Mouse (Mus musculus) gastrocnemius, adult 8-10 months (tissue): ENCODE measurements around the gene Iqcm. TPM values are rescaled to one million over a fixed set of nuclear protein-coding genes. Genes with fewer than 3 reads are reported as not detected.
"Not testable (repeated sequence)": the region's sequence is repeated elsewhere in the genome, so short reads cannot be mapped to it uniquely, and the experiment has no call there.

Experiments
- DNase-seq, 2 experiments: peaks; one replicate each; pipeline ENCODE4 v3.0.0; 2022; ENCODE audit warnings: low spot score in 2 of 2
- total RNA-seq, 4 experiments: library from RNA; stranded (reverse); gene quantifications; 2 replicates each; pipeline ENCODE4 v1.2.4; 2022

Iqcm gene
- under 1 TPM in 1 of 4 experiments, not detected in 3; 0.27 TPM for total RNA-seq

DNA sequence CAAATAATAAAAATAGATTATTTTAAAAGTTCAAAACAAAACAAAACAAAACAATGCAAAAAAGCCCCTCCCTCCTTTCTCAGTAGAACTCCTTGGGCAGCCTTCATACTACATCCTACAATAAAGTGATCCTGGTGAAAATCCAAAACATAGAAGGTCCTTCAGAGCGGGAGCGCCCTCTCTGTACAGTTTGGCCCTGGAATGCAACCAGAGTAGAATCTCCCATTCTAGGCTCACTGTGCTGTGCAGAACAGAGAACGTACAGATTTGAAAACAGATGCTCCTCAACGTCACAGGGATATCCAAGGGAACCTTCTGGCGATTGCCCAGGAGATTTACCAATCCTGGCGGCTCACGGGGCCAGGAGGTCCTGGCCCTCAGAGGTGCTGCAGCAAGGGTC lies at the start of gene Iqcm:
Iqcm (plus strand) TSS at position 301 of the 400 bp plus-strand sequence.
- no peak for DNase-seq

DNA sequence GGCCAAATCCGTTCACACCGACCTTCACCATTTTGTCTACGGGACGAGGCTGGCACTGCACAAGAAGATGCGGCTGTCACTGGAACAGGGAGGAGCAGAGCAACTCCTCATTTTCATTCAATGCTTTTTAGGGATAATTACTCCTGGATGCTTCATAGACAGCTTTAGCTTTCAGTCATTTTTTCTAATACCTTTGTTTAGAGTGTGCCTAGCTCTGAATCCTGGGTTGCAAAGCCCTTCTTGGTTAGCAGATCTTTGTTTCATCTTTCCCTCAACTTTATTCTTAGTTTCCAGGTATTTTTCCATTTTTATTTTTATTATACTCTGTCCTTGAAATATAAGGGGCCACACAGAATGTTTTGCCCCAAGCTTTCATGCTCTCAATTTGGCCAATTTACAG lies 42.0 kb upstream of the Iqcm start, which contains the start of gene Gm10358:
Gm10358 (minus strand) TSS at position 101 of the 400 bp plus-strand sequence.
- DNase-seq, result no peak

DNA sequence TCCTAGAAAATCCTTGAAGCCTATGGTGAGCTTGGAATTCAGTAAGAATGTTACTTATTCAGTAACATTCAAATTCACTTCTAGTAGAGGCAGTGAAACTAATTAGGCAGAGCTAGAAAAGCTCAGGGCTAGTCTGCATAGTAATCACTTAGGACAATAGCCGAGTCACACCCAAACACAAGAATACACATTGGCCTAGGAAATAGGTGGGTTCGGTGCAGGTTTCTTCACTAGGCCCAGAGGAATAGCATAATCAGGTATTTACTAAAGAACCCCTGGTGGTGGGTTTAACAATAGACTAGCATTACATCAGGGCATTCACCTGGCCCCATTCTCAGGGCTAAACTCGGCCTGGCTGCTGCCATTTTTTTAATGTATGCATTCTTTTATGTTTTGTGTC lies 32.8 kb upstream of the Iqcm start:
- DNase-seq, result not testable (repeated sequence)

DNA sequence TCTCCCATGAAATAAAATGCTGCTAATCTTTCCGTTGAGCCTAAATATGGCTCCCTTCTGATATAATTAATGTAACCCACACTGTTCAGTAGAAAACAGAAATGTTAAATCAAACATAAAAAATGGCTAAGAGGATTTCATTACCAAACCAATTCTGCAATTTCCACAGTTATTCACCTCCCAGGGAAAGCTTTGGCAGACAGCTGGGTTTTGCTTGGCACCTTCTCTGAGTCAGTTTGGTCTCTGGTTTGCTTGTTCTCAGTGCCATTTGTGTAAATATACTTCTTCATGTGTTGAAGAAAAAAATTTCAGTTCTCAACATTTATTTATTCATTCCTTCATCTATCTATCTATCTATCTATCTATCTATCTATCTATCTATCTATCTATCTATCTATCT lies 28.3 kb downstream of the Iqcm start:
- DNase-seq, result no peak

DNA sequence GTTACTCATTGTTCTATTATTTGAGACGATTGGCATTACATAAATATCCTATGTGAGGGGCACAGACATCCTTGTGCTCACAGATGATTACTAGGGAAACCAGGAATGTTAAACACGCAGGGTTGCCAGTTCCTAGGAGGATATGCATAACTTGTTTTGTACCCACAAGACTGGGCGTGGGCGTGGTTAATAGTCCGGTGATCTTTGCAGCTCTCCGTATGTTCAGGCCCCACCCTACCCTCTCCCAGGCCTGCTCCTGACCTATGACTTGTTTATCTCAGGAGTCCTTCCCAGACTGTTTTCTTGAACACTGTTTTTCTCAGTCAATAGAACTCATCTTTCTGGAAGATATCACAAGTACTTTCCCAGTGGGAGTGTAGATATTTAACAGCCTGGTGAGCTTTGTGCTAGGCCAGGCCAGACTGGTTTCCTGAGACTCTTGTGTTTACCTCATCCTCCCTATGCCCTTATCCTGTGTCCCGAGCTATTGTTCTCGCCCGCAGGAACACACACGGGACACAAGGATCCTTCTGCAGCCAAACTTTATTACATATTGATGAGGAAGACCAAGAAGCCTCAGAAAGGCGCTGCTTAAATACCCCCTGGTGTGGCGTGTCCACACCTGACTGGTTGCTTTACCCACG lies 40.7 kb downstream of the Iqcm start:
- no peak for DNase-seq

DNA sequence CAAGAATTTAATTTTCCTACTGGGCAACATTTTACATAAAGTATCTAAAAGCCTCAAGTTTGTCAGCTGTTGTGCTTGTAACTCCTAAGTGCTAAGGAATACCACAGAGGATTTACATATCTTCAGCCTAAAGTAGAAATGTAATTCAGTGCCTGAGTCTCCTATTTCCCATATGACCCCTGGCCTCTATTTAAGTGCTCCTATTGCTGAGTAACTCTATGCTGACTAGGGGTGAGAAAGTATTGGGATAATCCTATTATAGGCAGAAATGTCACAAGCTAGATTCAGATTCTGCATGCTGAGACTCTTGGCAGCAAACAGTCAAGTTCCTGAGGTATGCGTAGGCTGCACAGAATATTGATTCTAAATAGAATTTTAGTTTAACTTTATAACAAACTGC lies 60.8 kb downstream of the Iqcm start:
- no peak for DNase-seq

DNA sequence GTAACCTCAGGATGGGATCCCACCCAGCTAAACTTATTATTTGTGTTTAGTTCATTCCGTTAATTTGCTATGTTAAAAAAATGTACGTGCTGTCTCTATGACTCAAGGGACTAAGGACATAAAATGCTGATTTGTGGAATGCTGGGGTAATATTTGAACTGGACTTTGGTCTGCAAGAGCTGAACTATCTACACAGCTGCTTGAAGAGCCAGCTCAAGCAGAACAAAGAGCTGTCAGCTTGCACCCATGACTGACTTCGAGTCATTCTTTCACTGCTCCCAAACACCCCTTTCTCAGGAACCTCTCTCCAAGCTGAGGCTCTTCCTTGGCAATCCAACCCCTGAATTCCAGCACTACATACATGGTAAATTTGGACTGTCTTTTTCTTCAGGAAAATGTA lies 65.3 kb downstream of the Iqcm start:
- DNase-seq, result no peak

DNA sequence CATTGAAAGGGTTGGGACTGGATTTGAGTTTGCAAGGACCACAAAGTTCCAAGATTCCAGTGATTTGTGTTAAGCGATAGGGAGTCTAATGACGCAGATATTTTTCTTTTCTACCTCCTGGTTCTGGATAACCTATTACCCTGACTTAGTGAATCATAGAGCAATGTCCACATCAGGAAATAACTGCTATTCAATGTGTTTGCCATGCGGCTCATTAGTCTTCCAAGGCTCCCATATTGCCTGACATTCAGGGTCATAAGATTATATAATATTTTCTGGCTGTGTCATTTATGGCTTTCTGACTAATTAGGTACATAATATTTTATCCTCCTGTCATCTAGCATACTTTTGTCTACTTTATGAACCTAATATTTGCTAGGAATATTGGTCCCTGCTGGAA lies 100.8 kb downstream of the Iqcm start:
- DNase-seq, result no peak

DNA sequence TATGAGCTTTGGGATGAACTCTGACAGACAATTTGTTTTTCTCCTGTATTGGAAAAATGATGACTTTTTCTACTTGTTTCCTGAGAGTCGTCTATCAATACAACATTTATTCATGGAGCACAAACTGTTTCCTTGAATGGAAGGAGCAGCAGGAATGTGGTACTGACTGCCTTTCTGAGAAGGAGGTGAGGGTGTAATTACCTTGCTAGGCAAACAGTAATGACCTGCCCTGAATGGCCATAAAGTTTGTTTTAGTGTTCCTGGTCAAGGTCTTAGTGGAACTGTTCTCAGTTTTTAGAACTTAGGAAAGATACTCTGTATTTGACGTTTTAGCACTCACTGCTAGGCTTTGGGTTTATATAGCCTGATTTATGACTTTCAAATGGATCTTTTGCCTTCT lies 147.8 kb downstream of the Iqcm start:
- DNase-seq, result no peak

DNA sequence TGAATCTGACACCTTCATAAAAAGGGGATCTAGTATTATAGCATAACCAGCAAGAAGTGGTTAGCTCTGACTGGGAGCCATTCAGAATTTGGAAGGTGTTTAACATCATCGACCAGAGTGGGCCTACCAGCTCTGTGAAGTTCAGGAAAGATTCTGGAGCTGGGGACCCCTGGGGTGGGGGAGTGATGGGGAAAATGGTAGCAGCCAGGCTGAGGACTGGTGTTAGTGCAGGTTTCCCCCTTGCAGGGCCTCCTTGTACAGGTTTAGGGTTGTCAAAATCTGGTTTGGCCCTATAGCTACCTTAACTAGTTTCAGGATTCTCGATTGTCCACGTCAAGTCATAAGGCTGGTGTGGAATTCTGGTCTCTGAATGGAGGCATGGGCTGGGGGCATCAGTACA lies 194.5 kb downstream of the Iqcm start:
- no peak for DNase-seq

DNA sequence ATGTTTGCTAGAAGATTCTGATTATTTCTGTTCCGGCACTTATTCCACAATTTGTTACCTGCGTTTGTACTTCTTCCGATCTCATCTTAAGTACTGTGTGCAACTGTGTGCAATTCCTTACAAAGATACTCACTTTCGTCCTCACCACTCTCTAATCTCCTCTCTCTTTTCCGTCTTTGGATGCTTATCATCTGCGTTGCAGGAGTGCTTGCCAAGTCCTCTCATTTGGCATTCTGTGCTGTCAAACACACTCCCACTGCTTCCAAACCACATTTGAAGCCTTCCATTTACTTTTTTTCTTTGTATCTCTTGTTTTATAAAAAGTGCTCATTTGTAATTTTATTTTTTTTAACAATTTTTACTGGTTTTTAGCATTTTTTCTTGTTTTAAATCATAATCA lies 210.8 kb downstream of the Iqcm start:
- DNase-seq, result no peak

DNA sequence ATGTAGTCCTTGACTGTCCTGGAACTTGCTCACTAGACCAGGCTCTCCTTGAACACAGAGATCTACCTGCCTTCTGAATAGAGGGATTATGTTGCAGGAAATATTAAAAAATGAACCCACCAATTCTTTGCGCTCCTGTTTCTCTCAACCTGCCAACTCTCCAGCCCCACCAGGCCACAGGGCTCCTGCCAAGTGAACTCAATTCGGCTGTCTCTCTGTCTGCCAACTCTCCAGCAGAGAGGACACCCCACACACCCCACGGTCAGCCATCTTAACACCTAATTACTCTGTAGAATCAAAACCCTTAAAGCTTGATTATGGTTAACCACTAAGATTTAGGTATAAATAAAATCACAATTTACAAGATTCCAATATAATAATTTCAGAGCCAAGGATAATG lies 298.1 kb downstream of the Iqcm start:
- no peak for DNase-seq

DNA sequence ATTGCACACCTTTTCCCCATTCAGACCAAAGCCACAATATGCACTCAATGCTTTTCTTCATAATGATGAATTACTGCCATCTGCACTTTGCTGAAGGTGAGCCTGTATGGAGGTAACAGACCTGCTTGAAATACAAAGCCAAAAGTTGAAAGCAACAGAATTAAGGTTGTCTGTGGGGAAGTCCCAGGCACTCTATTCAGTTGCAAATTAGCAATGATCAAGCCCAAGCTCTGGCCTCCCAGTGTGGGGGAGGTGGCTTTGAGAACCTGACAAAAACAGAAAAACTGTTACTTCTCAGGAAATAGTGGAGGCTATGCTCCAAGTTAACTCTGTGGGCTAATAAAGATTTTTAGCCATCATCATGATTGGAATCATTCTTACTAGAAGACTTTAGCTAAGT lies 307.1 kb downstream of the Iqcm start:
- DNase-seq, result no peak

DNA sequence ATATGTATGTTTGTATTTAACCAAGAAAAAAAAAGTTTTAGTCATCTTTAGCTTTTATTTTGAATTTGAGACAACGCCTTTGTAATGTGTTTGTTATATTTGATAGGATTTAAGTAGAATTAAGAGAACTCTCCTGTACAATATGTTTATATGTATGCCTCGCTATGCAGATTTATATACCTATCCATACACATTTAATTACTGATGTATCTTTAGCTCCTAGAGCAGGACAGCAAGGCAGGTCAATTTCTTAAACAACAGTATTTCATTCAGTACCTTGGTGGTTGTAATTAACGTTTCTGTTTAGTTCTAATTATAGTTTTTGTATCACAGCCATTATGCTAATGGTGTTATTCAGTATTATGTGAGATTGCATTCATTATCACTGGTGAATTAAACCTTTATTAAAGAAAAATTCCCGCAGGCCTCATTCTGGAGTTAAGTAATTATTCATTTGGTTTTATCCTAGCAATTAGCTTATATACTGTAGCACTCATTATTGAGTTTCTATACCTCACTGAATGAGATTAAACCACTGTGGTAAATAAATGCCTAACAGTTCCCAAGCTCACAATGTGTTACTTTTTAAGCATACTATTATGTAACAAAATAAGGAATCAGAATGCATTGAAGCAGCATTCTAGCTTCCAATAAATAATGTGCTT lies 380.1 kb downstream of the Iqcm start:
- DNase-seq, result no peak

DNA sequence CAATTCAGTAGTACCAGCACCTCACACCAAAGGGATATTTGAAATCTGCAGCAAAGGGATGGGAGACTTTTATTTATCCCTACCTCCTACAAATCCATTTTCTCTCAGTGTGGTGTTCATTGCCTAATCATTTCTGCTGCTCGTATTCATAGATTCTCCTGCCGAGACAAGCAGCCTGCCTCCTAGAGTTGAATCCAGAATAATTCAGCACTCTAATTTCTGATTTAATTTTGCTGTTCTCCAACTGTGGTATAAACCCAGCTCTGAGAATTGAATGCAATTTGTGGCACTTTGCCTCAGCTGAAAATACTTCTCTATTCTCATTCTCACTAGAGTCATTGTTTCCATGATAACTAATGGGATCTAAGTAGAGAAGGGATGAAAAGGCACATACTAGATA lies 386.8 kb downstream of the Iqcm start:
- DNase-seq, result no peak

DNA sequence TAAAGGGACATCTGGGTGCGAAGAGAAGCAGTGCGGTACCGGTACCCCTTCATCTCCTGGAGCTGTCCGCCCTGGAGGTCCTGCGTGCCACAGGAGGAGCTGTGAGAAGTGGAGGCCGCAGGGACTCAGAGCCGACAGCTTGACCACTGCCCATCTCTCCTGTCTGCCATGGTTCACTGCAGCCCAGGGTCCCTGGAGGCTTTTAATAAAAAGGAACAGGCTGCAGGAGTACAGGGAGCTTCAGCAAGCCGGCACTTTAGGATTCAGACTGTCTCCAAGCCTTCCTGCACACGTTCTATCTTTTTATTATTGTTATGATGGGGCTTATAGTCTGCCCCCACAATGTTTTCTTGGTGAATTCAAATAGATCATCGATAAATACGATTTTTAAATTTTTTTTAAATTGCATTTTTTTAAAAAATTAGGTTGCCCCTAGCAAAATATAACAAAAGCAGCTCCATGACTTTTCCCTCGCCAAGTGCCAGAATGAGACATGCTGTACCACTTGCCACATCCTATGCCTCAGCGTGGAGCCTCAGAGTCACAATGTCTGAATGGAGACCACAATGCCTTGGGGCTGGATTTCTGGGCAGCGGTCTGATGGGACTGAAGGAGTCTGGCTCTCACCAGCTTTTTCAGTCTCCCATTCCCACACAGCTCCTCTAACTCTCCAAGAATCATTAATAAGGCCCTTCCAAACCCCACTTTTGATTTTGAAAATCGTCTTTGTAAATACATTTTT lies 469.3 kb downstream of the Iqcm start:
- DNase-seq, result no peak

DNA sequence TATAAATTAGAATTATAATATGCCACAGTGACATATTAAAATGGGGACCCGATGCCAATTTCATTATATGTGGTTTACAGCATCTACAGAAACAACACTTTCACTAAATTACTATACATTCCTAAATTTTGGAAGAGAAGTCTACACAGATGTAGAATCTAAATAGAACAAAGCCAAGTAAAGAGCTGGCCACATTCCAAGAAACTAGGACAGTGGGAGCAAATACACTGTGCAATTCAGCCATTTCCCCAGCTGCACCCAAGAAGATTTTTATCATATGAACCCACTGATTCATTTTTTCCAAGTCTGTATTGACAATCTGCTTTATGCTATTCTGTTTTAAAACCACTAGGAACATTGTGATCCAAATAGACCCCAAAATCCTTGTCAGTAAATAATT lies 500.7 kb downstream of the Iqcm start:
- no peak for DNase-seq

DNA sequence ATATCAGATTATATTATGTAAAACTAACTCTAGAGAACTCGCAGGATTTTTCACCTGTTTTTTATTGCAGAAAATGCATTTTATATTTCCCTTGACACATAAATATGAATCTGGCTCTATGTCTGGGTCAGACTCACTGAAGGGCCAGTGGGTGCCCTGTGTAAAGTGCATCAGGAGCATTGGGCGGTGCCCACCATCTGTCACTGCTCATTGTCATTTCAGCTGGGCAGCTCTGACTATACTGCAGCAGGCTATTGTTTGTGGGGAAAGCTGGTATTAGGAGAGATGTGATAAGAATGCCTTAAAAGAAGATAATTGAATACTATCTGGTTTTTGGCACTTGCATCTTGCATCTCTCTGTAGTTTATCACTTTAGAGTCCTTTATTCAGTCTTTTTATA lies 507.5 kb downstream of the Iqcm start:
- DNase-seq, result no peak

DNA sequence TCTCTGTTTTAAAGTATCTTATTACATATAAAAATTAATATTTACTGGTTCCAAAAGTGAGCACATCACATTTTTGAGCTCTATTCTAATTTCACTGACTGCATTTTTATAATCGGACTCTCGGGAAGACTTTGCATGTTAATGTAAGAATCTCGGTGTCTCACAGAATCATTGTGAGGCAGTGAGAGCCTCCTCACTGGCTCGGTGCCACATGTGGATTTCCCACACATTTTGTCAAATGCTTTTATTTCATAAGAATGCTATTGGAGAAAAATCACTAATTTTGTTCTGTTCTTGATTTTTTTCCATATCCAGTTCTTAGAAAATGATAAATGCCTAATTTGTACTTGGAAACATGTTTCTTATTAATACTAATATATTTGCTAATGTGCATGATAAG lies 570.0 kb downstream of the Iqcm start:
- no peak for DNase-seq
